Mouse (Mus musculus) MEL (cell line): ENCODE measurements around the gene Grifin. TPM values are rescaled to one million over a fixed set of nuclear protein-coding genes. Genes with fewer than 3 reads are reported as not detected.

Experiments used
- DNase-seq: peaks from one replicate; pipeline ENCODE4 v3.0.0; 2011; ENCODE audit warnings: low read depth, low spot score
- H3K27ac ChIP-seq: 2 replicates; pipeline ENCODE4 v1.5.1; 2012; ENCODE audit warnings: low read depth, mild to moderate bottlenecking, control low read depth, low read length, moderate library complexity; ENCODE audit not compliant: control insufficient read depth
- H3K27me3 ChIP-seq, 2 experiments: fragments of 150-350 bp in 1 of 2; sonication (generic) in 1 of 2; 2 replicates each; pipeline ENCODE4 v1.6.1; 2012; ENCODE audit warnings: low read length in 2 of 2, mild to moderate bottlenecking in 2 of 2, improper control_type of control experiment in 1 of 2, moderate library complexity in 1 of 2; ENCODE audit not compliant: insufficient read depth in 2 of 2, control insufficient read depth in 1 of 2
- H3K36me3 ChIP-seq, 2 experiments: 2 replicates each; pipeline ENCODE4 v1.6.1; 2012 to 2014; ENCODE audit warnings: low read length in 2 of 2, improper control_type of control experiment in 1 of 2, inconsistent platforms in 1 of 2, mild to moderate bottlenecking in 1 of 2; ENCODE audit not compliant: insufficient read depth in 2 of 2, control insufficient read depth in 1 of 2
- H3K4me1 ChIP-seq, 2 experiments: fragments of 150-350 bp in 1 of 2; sonication (generic) in 1 of 2; 2 replicates each; pipeline ENCODE4 v1.6.1; 2012; ENCODE audit warnings: low read length in 2 of 2, improper control_type of control experiment in 1 of 2, mild to moderate bottlenecking in 1 of 2; ENCODE audit not compliant: insufficient read depth in 2 of 2, control insufficient read depth in 1 of 2
- H3K4me3 ChIP-seq, 2 experiments: fragments of 150-350 bp in 1 of 2; sonication (generic) in 1 of 2; 2 replicates each; pipeline ENCODE4 v1.5.1; 2012; ENCODE audit warnings: low read depth in 2 of 2, low read length in 2 of 2, mild to moderate bottlenecking in 2 of 2, moderate library complexity in 2 of 2, control low read depth in 1 of 2, improper control_type of control experiment in 1 of 2; ENCODE audit not compliant: control insufficient read depth in 1 of 2, insufficient read depth in 1 of 2
- H3K79me2 ChIP-seq: 2 replicates; pipeline ENCODE4 v1.6.1; 2012; ENCODE audit warnings: mild to moderate bottlenecking, low read length, moderate library complexity; ENCODE audit not compliant: control insufficient read depth, poor library complexity, insufficient read depth
- H3K9ac ChIP-seq: 2 replicates; pipeline ENCODE4 v1.6.1; 2012; ENCODE audit warnings: low read depth, mild to moderate bottlenecking, control low read depth, low read length, moderate library complexity; ENCODE audit not compliant: control insufficient read depth, poor library complexity, severe bottlenecking
- H3K9me3 ChIP-seq: fragments of 150-350 bp; sonication (generic); replicated peaks from 2 replicates; pipeline ENCODE4 v1.6.1; 2012; ENCODE audit warnings: mild to moderate bottlenecking, low read length, improper control_type of control experiment, moderate library complexity; ENCODE audit not compliant: insufficient read depth
- BHLHE40 ChIP-seq: IDR thresholded peaks from 2 replicates; pipeline ENCODE4 v1.6.1; 2012; ENCODE audit warnings: low read depth, mild to moderate bottlenecking, inconsistent platforms, low read length, improper control_type of control experiment, borderline replicate concordance
- CHD1 ChIP-seq: IDR thresholded peaks from 2 replicates; pipeline ENCODE4 v1.6.1; 2012; ENCODE audit warnings: low read depth, mild to moderate bottlenecking, inconsistent platforms, low read length, improper control_type of control experiment
- CHD2 ChIP-seq: IDR thresholded peaks from 2 replicates; pipeline ENCODE4 v1.6.1; 2011; ENCODE audit warnings: low read length, improper control_type of control experiment
- CTCF ChIP-seq, 3 experiments: IDR thresholded peaks in 2 of 3; conservative IDR thresholded peaks in 1 of 3; 2 replicates each; pipeline ENCODE4 v1.5.1; 2011 to 2012; ENCODE audit warnings: low read length in 3 of 3, low read depth in 2 of 3, mild to moderate bottlenecking in 2 of 3, improper control_type of control experiment in 1 of 3, inconsistent platforms in 1 of 3, mixed read lengths in 1 of 3, moderate library complexity in 1 of 3; ENCODE audit not compliant: control insufficient read depth in 1 of 3, insufficient read depth in 1 of 3, poor library complexity in 1 of 3, severe bottlenecking in 1 of 3
- HCFC1 ChIP-seq: IDR thresholded peaks from 2 replicates; pipeline ENCODE4 v1.6.1; 2012; ENCODE audit warnings: low read depth, mild to moderate bottlenecking, inconsistent platforms, low read length, improper control_type of control experiment, moderate library complexity
- KAT2A ChIP-seq: conservative IDR thresholded peaks from 2 replicates; pipeline ENCODE4 v1.6.1; 2012; ENCODE audit warnings: low read depth, low read length, improper control_type of control experiment, inconsistent platforms
- MAZ ChIP-seq: IDR thresholded peaks from 2 replicates; pipeline ENCODE4 v1.6.1; 2012; ENCODE audit warnings: low read depth, mild to moderate bottlenecking, inconsistent platforms, low read length, improper control_type of control experiment
- MEF2A ChIP-seq: IDR thresholded peaks from 2 replicates; pipeline ENCODE4 v1.6.1; 2014; ENCODE audit warnings: low read depth, mild to moderate bottlenecking, inconsistent platforms, low read length, improper control_type of control experiment; ENCODE audit not compliant: poor library complexity, insufficient replicate concordance, severe bottlenecking; ENCODE audit errors: extremely low read depth
- MXI1 ChIP-seq: IDR thresholded peaks from 2 replicates; pipeline ENCODE4 v1.6.1; 2011; ENCODE audit warnings: mild to moderate bottlenecking, low read depth, low read length, improper control_type of control experiment
- MYB ChIP-seq: IDR thresholded peaks from 2 replicates; pipeline ENCODE4 v1.6.1; 2011; ENCODE audit warnings: mild to moderate bottlenecking, low read depth, low read length, improper control_type of control experiment
- MYC ChIP-seq: IDR thresholded peaks from 2 replicates; pipeline ENCODE4 v1.6.1; 2011; ENCODE audit warnings: low read depth, mild to moderate bottlenecking, low read length, improper control_type of control experiment, moderate library complexity
- POLR2AphosphoS2 ChIP-seq: IDR thresholded peaks from 2 replicates; pipeline ENCODE4 v1.6.1; 2011; ENCODE audit warnings: low read length, improper control_type of control experiment
- RCOR1 ChIP-seq: IDR thresholded peaks from 2 replicates; pipeline ENCODE4 v1.6.1; 2012; ENCODE audit warnings: low read depth, mild to moderate bottlenecking, inconsistent platforms, low read length, improper control_type of control experiment
- SIN3A ChIP-seq: IDR thresholded peaks from 2 replicates; pipeline ENCODE4 v1.6.1; 2012; ENCODE audit warnings: low read length, improper control_type of control experiment, inconsistent platforms
- TBP ChIP-seq: IDR thresholded peaks from 2 replicates; pipeline ENCODE4 v1.8.0; 2011; ENCODE audit warnings: low read depth, low read length, improper control_type of control experiment
- USF2 ChIP-seq, 2 experiments: IDR thresholded peaks; 2 replicates each; pipeline ENCODE4 v1.6.1; 2011 to 2012; ENCODE audit warnings: improper control_type of control experiment in 2 of 2, low read length in 2 of 2, borderline replicate concordance in 1 of 2, inconsistent platforms in 1 of 2, low read depth in 1 of 2, mild to moderate bottlenecking in 1 of 2; ENCODE audit not compliant: insufficient read depth in 1 of 2
- ZC3H11A ChIP-seq: IDR thresholded peaks from 2 replicates; pipeline ENCODE4 v1.6.1; 2012; ENCODE audit warnings: low read depth, mild to moderate bottlenecking, inconsistent platforms, low read length, improper control_type of control experiment
- ZKSCAN1 ChIP-seq: IDR thresholded peaks from 2 replicates; pipeline ENCODE4 v1.6.1; 2012; ENCODE audit warnings: low read depth, mild to moderate bottlenecking, inconsistent platforms, low read length, improper control_type of control experiment, moderate library complexity
- ZNF384 ChIP-seq: IDR thresholded peaks from 2 replicates; pipeline ENCODE4 v1.6.1; 2012; ENCODE audit warnings: low read depth, mild to moderate bottlenecking, inconsistent platforms, low read length, improper control_type of control experiment
- polyA plus RNA-seq, 2 experiments: library from polyadenylated mRNA; stranded (reverse) in 1 of 2; unstranded in 1 of 2; fragments of >175 nt in 1 of 2; fragments of >200 nt in 1 of 2; gene quantifications; 2 replicates each; pipeline versions ENCODE4 v1.2.1 to v1.2.4; 2012; ENCODE audit warnings: low replicate concordance in 2 of 2, low read depth in 1 of 2; ENCODE audit not compliant: insufficient read length in 2 of 2, insufficient read depth in 1 of 2, missing spikeins in 1 of 2
- total RNA-seq: library from RNA; depleted of rRNA; stranded (reverse); fragments of 300-350 nt; gene quantifications from 2 replicates; pipeline ENCODE4 v1.2.3, GENCODE M21; 2012

The Grifin gene
- total and polyA plus RNA-seq, 3 experiments = 0.32 TPM; not detected in 2

- Histone ChIP-seq H3K36me3 (no peaks in the 10 kb centered on the region), H3K27me3 (peaks cover 0 to 2% of the 10 kb centered on the region in 2 experiments; a peak in 2 of 4 replicates), H3K9ac (no peak overlapping the region), H3K4me3 (no peak overlapping the region), H3K79me2 (no peaks in the 10 kb centered on the region), H3K4me1 (no peaks in the 10 kb centered on the region), H3K27ac (no peak overlapping the region), H3K9me3 (no peaks in the 10 kb centered on the region)
- no peak for DNase-seq
- TF ChIP-seq SIN3A (no peak), HCFC1 (no peak), MXI1 (no peak), CHD1 (no peak), KAT2A (no peak), RCOR1 (no peak), CHD2 (no peak), ZC3H11A (no peak), MEF2A (no peak), ZKSCAN1 (no peak), TBP (no peak), POLR2AphosphoS2 (no peak), CTCF (IDR thresholded peaks at IDR 0.05 in 2 of 3, conservative IDR thresholded peaks at IDR 0.05 in 1 of 3; ENCODE audit: control insufficient read depth in 1 of 3, insufficient read depth in 1 of 3, low read depth in 2 of 3, low read length in 3 of 3, poor library complexity in 1 of 3, severe bottlenecking in 1 of 3) (no peak), MYB (no peak), MAZ (no peak), MYC (no peak), USF2 (IDR thresholded peaks at IDR 0.05; ENCODE audit: borderline replicate concordance in 1 of 2, insufficient read depth in 1 of 2, low read depth in 1 of 2, low read length in 2 of 2) (no peak), BHLHE40 (no peak)
Observed at GRCm38 (mm10) chr5:140579221-140579620, 14.3 kb upstream of the Grifin start.

- H3K4me3 ChIP-seq = no peak overlapping the region
- peaks cover 0 to 2% of the 10 kb centered on the region in 2 experiments; a peak in 2 of 4 replicates for H3K27me3 ChIP-seq
- no peak for TF ChIP-seq ZNF384
- H3K27ac ChIP-seq = no peak overlapping the region
- DNase-seq = no peak
- no peaks in the 10 kb centered on the region for H3K79me2 ChIP-seq
- no peaks in the 10 kb centered on the region for H3K36me3 ChIP-seq
- no peaks in the 10 kb centered on the region for H3K4me1 ChIP-seq
- no peaks in the 10 kb centered on the region for H3K9me3 ChIP-seq
- no peak overlapping the region for H3K9ac ChIP-seq
Observed at GRCm38 (mm10) chr5:140575381-140575866, 10.6 kb upstream of the Grifin start.
